Mouse (Mus musculus): Measurements from ENCODE around the gene Olfr231. TPM values are rescaled to one million over a fixed set of nuclear protein-coding genes. Genes with fewer than 3 reads are reported as not detected.

The Olfr231 gene
- polyA plus RNA-seq, 1 experiment from 2014 or later = not detected

DNA sequence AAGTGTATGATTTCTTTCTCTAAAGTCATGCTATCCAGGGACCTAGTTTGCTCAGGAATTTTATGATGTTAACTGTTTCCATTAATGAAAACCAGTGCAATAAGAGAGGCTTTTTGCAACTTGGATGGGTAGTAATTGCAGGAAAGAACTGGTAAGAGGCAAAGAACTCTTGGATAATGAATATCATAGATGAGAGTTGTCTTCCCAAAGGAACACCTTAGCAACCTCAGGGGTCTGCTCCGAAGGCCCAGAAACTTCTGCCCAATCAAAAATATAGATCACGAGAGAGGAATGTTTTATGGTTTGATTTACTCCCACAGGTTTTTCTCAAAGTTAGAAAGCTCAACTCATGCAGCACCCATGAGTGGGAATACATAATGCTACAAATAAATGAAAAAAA, 36.9 kb downstream of the Olfr231 start, which contains the start of gene Olfr429:
Olfr429 (plus strand) TSS at position 301 of the 400 bp plus-strand sequence.
- Histone ChIP-seq H3K9me3 (no peaks in the 10 kb centered on the region), H3K4me2 (no peak within 1 kb of the TSS), H3K4me1 (no peaks in the 10 kb centered on the region), H3K4me3 (no peak within 1 kb of the TSS), H3K27me3 (no peaks in the 10 kb centered on the region), H3K36me3 (no peaks in the 10 kb centered on the region), H3K27ac (no peak within 1 kb of the TSS), H3K9ac (no peak within 1 kb of the TSS)
- 87% methylated on average over 2 of the region's 2 CpGs for WGBS
- ATAC-seq (ENCODE audit: borderline replicate concordance, extremely low read depth, low FRiP score, low TSS enrichment) = no peak

- no peak within 1 kb of the TSS for H3K4me3 ChIP-seq
- no peak for ATAC-seq (ENCODE audit: borderline replicate concordance, extremely low read depth, low FRiP score, low TSS enrichment)
- H3K36me3 ChIP-seq = no peaks in the 10 kb centered on the region
- no peak within 1 kb of the TSS for H3K27ac ChIP-seq
- no peaks in the 10 kb centered on the region for H3K4me1 ChIP-seq
- H3K9me3 ChIP-seq = no peaks in the 10 kb centered on the region
- no peak within 1 kb of the TSS for H3K9ac ChIP-seq
- H3K4me2 ChIP-seq = no peak within 1 kb of the TSS
- no peaks in the 10 kb centered on the region for H3K27me3 ChIP-seq
- 92% methylated on average over 3 of the region's 3 CpGs for WGBS
These were observed 54.7 kb downstream of the Olfr231 start, which contains the start of gene Olfr430 for GRCm38 (mm10) chr1:174066305-174066704. Olfr430 (plus strand) TSS chr1:174066605.

Other genes with a start within 250 kb of the Olfr231 start
- gene Ifi211, start 208.1 kb downstream of the Olfr231 start, polyA plus RNA-seq (2015; fragmentation: Nextera tagmentation; extraction: Ambion mirVana) = 0.67 and 1.4 TPM in 2 replicates
- 1.6 and 3.0 TPM in 2 replicates for gene Mndal, start 178.7 kb downstream of the Olfr231 start, polyA plus RNA-seq (2015; fragmentation: Nextera tagmentation; extraction: Ambion mirVana)
- 1.5 and 1.7 TPM in 2 replicates for gene Ifi203, start 178.5 kb downstream of the Olfr231 start, polyA plus RNA-seq (2015; fragmentation: Nextera tagmentation; extraction: Ambion mirVana)
- not detected in 2 replicates for gene Ifi202b, start 138.4 kb downstream of the Olfr231 start, polyA plus RNA-seq (2015; fragmentation: Nextera tagmentation; extraction: Ambion mirVana)
- gene Ifi205, start 89.4 kb downstream of the Olfr231 start, polyA plus RNA-seq (2015; fragmentation: Nextera tagmentation; extraction: Ambion mirVana) = 0.24 and 0.58 TPM in 2 replicates
- gene Olfr433, start 80.5 kb downstream of the Olfr231 start, polyA plus RNA-seq (2015; fragmentation: Nextera tagmentation; extraction: Ambion mirVana) = not detected in 2 replicates
- not detected in 2 replicates for gene Olfr432, start 72.0 kb downstream of the Olfr231 start, polyA plus RNA-seq (2015; fragmentation: Nextera tagmentation; extraction: Ambion mirVana)
- not detected in 2 replicates for gene Olfr430, start 54.6 kb downstream of the Olfr231 start, polyA plus RNA-seq (2015; fragmentation: Nextera tagmentation; extraction: Ambion mirVana)
- not detected in 2 replicates for gene Olfr429, start 36.8 kb downstream of the Olfr231 start, polyA plus RNA-seq (2015; fragmentation: Nextera tagmentation; extraction: Ambion mirVana)
- gene Olfr427, start 24.3 kb downstream of the Olfr231 start, polyA plus RNA-seq (2015; fragmentation: Nextera tagmentation; extraction: Ambion mirVana) = not detected in 2 replicates
- not detected in 2 replicates for gene Olfr424, start 10.4 kb upstream of the Olfr231 start, polyA plus RNA-seq (2015; fragmentation: Nextera tagmentation; extraction: Ambion mirVana)
- gene Olfr420, start 34.5 kb upstream of the Olfr231 start, polyA plus RNA-seq (2015; fragmentation: Nextera tagmentation; extraction: Ambion mirVana) = not detected in 2 replicates
- gene Spta1, start 51.6 kb upstream of the Olfr231 start, polyA plus RNA-seq (2015; fragmentation: Nextera tagmentation; extraction: Ambion mirVana) = 0.54 and 0.62 TPM in 2 replicates
- gene Olfr419, start 130.9 kb upstream of the Olfr231 start, polyA plus RNA-seq (2015; fragmentation: Nextera tagmentation; extraction: Ambion mirVana) = not detected in 2 replicates
- gene Mptx1, start 209.4 kb upstream of the Olfr231 start, polyA plus RNA-seq (2015; fragmentation: Nextera tagmentation; extraction: Ambion mirVana) = not detected in 2 replicates
- not detected in 2 replicates for gene Olfr417, start 244.0 kb upstream of the Olfr231 start, polyA plus RNA-seq (2015; fragmentation: Nextera tagmentation; extraction: Ambion mirVana)